Mouse (Mus musculus): ENCODE measurements around the gene Siah2. TPM values are rescaled to one million over a fixed set of nuclear protein-coding genes. Genes with fewer than 3 reads are reported as not detected.

Siah2 gene
- polyA plus RNA-seq, 1 experiment from 2014 or later = 10.9 TPM

DNA sequence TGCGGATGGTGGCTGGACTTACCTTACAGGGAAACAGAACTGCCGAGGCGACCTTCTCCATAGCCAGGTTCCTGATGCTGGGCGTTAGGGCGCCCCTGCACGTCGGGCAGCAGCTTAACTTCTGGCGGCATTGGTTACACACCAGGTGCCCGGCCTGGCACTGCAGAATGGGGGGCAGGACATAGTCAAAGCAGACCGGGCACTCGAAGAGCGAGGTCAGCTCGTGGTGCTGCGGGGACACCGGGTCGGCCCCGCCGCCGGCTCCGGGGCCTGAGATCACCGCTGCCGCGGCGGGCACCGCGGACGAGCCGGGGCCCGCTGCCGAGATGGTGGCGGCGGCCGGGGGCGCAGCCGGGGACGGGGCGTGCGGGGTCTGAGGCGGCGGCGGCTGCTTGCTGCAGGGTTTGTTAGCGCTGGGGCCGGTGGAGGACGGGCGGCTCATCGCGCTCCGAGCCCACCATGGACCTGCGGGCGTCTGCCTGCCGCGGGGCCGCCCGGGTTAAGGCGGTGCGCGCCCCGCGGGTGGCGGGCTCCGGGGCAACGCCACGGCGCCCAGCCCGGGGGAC lies 743 bp downstream of the Siah2 start:
- Histone ChIP-seq H3K36me3 (no peaks in the 10 kb centered on the region), H3K9me3 (no peaks in the 10 kb centered on the region), H3K27ac (replicated peaks) (peak overlapping the region; percentile 94), H3K9ac (peak overlapping the region; percentile 87), H3K27me3 (0 out of 2 replicates have a peak, but pooled peaks cover 2% of the 10 kb centered on the region), H3K4me1 (replicated peaks) (peaks cover 28% of the 10 kb centered on the region), H3K4me2 (peak overlapping the region; percentile 79), H3K4me3 (peak overlapping the region; percentile 73)
- WGBS = under 1% methylated on average over 58 of the region's 65 CpGs
- ATAC-seq (ENCODE audit: low FRiP score, low read depth) = peak; percentile 10

DNA sequence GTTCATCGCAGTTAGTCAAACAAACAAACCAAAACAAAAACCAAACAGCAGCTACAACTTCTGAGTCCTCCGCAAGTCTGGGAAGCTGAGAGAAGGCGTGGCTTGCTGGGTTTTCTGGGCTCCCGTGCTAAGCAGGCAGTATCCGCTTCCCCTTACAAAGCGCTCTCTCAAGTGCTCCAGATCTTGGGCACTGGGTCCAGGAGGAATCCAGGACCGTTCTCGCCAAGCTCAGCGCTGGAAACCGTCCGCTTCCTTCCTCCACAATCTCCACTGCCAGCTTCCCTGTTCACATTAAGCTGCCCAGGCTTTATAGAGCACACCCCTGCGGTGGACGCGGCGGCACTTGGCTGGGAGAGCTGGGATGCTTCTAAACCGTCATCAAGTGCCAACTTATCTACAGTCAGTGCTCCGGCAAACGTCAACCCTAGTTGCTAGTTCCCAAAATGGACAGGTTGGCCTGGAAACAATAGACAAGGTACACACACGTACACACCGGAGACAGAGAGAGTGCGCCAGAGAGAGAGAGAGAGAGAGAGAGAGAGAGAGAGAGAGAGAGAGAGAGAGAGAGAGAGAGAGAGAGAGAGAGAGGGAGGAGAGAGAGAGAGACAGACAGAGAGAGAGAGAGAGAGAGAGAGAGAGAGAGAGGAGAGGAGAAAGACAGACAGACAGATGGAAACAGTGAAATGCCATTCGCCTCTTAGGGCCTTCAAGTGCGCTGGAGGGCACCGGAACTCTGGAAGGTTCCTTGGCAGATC lies 1.4 kb downstream of the Siah2 start:
- Histone ChIP-seq H3K27ac (replicated peaks) (peak overlapping the region; percentile 94), H3K27me3 (0 out of 2 replicates have a peak, but pooled peaks cover 2% of the 10 kb centered on the region), H3K9ac (peak overlapping the region; percentile 87), H3K36me3 (no peaks in the 10 kb centered on the region), H3K4me1 (replicated peaks) (peaks cover 28% of the 10 kb centered on the region), H3K4me3 (peak overlapping the region; percentile 73), H3K4me2 (peak overlapping the region; percentile 79), H3K9me3 (no peaks in the 10 kb centered on the region)
- under 1% methylated on average over 24 of the region's 24 CpGs for WGBS
- peak; percentile 45 for ATAC-seq (ENCODE audit: low FRiP score, low read depth)

DNA sequence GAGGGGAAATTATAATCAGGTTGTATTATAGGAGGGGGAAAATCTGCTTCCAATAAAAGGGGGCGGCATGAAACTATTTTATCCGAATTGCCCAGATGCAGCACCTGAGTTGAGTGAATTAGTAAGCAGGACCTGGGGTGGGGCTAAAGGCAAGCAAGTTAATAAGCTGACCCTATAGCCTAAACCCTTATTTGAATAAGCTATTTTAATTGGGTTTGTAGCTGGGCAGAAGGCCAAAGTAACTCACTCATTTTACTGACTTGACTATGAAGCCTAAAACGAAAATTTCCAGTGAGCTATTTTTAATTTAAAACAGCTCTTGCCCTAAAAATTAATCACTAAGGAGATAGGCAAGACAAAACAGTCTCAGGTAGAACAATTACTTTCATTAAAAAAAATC lies 2.5 kb downstream of the Siah2 start:
- H3K4me1 ChIP-seq (replicated peaks) = peaks cover 28% of the 10 kb centered on the region
- H3K4me2 ChIP-seq = peak overlapping the region; percentile 79
- no peak overlapping the region for H3K27ac ChIP-seq (replicated peaks)
- WGBS = 40% methylated on average over 3 of the region's 3 CpGs
- H3K9ac ChIP-seq = 0 out of 2 replicates have a peak overlapping the region, but pooled peaks have one; percentile 46
- H3K4me3 ChIP-seq = peak overlapping the region; percentile 73
- H3K27me3 ChIP-seq = 0 out of 2 replicates have a peak, but pooled peaks cover 2% of the 10 kb centered on the region
- H3K36me3 ChIP-seq = no peaks in the 10 kb centered on the region
- ATAC-seq (ENCODE audit: low FRiP score, low read depth) = no peak
- no peaks in the 10 kb centered on the region for H3K9me3 ChIP-seq

DNA sequence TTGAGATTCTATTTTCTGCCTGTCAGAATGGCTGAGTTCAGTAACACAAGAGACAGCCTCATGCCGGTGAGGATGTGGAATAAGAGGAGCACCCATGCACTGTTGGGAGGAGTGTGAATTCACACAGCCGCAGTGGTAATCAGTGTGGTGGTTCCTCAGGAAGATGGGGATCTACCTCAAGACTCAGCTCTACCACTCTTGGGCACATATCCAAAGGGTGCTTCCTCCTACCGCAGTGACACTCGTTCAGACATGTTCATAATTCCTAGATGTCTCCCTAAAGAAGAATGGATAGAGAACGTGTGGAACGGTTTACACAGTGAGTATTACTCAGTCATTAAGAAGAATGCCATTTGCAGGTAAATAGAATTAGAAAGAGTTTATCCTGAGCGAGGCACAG lies 3.1 kb downstream of the Siah2 start:
- H3K9me3 ChIP-seq = no peaks in the 10 kb centered on the region
- no peak for ATAC-seq (ENCODE audit: low FRiP score, low read depth)
- H3K27me3 ChIP-seq = 0 out of 2 replicates have a peak, but pooled peaks cover 2% of the 10 kb centered on the region
- peak overlapping the region; percentile 73; the same call in 1 of the 2 replicates for H3K4me3 ChIP-seq
- H3K9ac ChIP-seq = 0 out of 2 replicates have a peak overlapping the region, but pooled peaks have one; percentile 20
- H3K4me2 ChIP-seq = peak overlapping the region; percentile 79
- H3K4me1 ChIP-seq (replicated peaks) = peaks cover 28% of the 10 kb centered on the region
- no peak overlapping the region for H3K27ac ChIP-seq (replicated peaks)
- no peaks in the 10 kb centered on the region for H3K36me3 ChIP-seq
- 81% methylated on average over 7 of the region's 7 CpGs for WGBS

DNA sequence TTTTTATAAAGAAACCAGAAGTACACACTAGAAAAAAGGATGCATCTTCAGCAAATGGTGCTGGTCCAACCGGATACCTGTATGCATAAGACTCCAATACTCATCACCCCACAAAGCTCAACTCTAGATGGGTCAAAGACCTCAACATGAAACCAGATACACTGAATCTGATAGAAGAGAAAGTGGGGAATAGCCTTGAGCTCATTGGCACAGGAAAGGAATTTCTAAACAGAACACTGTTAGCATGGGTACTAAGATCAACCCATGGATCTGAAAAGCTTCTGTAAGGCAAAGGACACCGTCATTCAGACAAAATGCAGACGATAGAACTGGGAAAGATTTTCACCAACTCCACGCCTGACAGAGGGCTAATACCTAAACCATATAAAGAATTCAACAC lies 3.6 kb downstream of the Siah2 start:
- H3K9ac ChIP-seq = no peak overlapping the region
- no peak overlapping the region for H3K27ac ChIP-seq (replicated peaks)
- peaks cover 28% of the 10 kb centered on the region for H3K4me1 ChIP-seq (replicated peaks)
- no peak overlapping the region for H3K4me3 ChIP-seq
- H3K36me3 ChIP-seq = no peaks in the 10 kb centered on the region
- ATAC-seq (ENCODE audit: low FRiP score, low read depth) = no peak
- no peak overlapping the region for H3K4me2 ChIP-seq
- no peaks in the 10 kb centered on the region for H3K27me3 ChIP-seq
- WGBS = 90% methylated on average over 4 of the region's 4 CpGs
- no peaks in the 10 kb centered on the region for H3K9me3 ChIP-seq

DNA sequence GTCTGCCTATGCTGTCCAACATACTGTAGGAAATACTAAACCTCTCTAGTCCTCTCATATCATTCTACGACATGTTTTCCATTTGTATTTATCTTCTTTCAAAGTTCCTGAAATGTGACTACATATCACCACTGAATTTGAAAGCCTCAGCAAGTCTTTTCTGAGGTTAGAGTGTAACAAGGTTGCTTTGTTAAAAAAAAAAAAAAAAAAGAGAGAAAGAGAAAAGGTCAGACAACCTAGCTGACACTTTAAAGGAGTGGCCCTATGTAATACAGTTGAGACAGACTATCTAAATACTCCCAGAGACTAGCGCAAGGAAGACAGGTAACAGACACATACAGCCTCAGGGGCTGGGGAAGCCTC lies 5.3 kb downstream of the Siah2 start:
- no peak for ATAC-seq (ENCODE audit: low FRiP score, low read depth)
- peaks cover 34% of the 10 kb centered on the region for H3K4me1 ChIP-seq (replicated peaks)
- H3K4me3 ChIP-seq = no peak overlapping the region
- H3K4me2 ChIP-seq = no peak overlapping the region
- H3K9ac ChIP-seq = no peak overlapping the region
- H3K9me3 ChIP-seq = no peaks in the 10 kb centered on the region
- H3K36me3 ChIP-seq = no peaks in the 10 kb centered on the region
- 91% methylated on average over 2 of the region's 2 CpGs for whole genome bisulfite sequencing
- H3K27ac ChIP-seq (replicated peaks) = no peak overlapping the region
- H3K27me3 ChIP-seq = no peaks in the 10 kb centered on the region

DNA sequence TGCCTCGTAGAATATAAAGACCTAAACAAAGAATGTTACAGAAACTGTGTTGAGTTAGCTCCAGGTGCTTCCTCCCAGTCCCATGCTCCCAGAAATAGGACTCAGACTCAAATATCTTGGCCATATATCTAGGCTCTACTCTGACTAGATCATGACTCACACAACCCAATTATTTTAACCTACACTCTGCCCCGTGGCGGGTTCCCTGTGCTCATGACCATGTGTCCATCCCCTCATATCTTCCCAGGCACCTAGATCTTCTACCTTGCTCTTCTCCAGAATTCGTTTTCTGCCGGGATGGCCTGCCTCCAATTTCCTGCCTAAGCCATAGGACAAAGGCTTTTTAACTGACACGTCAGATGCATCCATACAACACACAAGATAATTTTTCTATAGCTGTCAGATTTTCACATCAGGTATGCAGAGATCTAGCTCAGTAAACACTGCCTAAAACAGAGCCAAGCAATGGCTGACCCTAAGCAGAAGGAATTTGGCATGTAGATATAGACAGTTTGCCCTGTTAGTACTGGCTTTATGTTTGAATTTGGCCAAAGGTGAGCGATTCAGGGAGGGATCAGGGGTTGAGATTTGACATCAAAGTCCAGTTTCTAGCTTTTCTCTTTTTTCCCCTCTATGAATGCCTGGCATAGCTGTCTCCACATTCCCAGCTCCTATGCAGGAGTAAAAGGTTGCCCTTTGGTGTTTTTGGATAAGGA lies 5.8 kb downstream of the Siah2 start:
- 88% methylated on average over 7 of the region's 7 CpGs for WGBS
- no peak for ATAC-seq (ENCODE audit: low FRiP score, low read depth)
- H3K9ac ChIP-seq = no peak overlapping the region
- no peaks in the 10 kb centered on the region for H3K36me3 ChIP-seq
- H3K4me1 ChIP-seq (replicated peaks) = peaks cover 34% of the 10 kb centered on the region
- no peaks in the 10 kb centered on the region for H3K27me3 ChIP-seq
- no peak overlapping the region for H3K4me2 ChIP-seq
- no peaks in the 10 kb centered on the region for H3K9me3 ChIP-seq
- H3K27ac ChIP-seq (replicated peaks) = no peak overlapping the region
- H3K4me3 ChIP-seq = no peak overlapping the region

DNA sequence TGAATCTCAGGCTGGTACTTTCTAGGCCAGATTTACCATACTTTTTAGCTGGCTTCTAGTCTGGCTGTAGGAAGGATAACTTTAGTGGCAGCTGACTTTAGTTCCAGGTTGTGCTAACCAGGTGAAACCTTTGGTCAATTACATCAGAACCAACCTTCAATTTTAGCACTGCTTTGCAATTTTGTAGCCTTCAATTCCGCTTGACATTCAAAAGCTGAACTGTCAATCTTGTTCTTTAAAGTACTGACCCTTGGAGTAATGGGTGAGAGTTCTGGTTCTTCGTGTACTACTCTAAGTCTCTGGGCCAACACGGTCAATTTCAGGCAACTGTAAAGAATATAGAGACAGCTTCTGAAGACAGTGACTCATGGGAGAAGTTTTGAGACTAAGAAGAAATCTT lies 6.8 kb downstream of the Siah2 start:
- Histone ChIP-seq H3K36me3 (no peaks in the 10 kb centered on the region), H3K9me3 (no peaks in the 10 kb centered on the region), H3K4me2 (no peak overlapping the region), H3K27me3 (no peaks in the 10 kb centered on the region), H3K4me1 (replicated peaks) (peaks cover 41% of the 10 kb centered on the region), H3K9ac (no peak overlapping the region), H3K4me3 (no peak overlapping the region), H3K27ac (replicated peaks) (no peak overlapping the region)
- ATAC-seq (ENCODE audit: low FRiP score, low read depth) = no peak
- WGBS = 90% methylated on average over 3 of the region's 3 CpGs

DNA sequence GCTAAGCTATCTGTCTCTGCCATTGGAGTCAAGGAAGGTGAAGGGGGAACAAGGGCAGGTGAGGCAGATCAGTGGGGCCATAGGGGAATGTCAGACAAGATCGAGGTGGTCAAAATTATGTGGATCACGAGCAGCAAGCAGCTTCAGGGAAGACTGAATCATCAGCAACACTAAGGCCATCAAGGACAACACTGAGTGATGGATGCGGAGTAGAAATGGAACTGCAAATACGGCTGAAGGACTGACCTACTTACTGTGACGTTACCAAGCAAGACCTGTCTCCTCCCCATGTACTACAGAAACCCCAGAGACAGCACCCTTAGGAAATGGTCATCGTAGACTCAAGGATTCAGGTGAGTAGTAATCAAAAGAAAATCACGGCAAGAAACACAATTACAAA lies 8.9 kb downstream of the Siah2 start:
- no peak for ATAC-seq (ENCODE audit: low FRiP score, low read depth)

DNA sequence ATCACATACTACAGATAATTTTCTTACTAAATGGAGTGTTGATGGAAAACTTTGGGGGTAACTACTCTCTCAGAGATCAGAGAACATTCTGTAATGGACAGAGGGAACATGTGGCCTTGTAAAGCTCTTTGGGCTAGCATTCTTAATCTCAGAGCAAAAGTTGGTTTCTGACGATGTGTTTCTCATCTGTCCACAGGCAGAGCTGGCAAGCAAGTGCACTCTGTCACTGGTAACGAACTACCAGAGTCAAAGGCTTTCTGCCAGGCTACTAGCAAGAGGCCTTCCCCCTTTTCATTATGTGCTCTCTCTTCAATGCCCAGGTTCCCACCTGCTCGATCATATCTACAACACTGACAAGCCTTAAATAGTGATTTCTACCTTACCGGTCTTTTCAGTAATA lies 9.9 kb downstream of the Siah2 start:
- H3K4me1 ChIP-seq (replicated peaks) = peaks cover 45% of the 10 kb centered on the region
- no peak for ATAC-seq (ENCODE audit: low FRiP score, low read depth)
- no peak overlapping the region for H3K27ac ChIP-seq (replicated peaks)
- no peak overlapping the region for H3K9ac ChIP-seq
- H3K4me2 ChIP-seq = no peak overlapping the region
- no peaks in the 10 kb centered on the region for H3K36me3 ChIP-seq
- 72% methylated on average over 4 of the region's 4 CpGs for WGBS
- no peaks in the 10 kb centered on the region for H3K27me3 ChIP-seq
- H3K4me3 ChIP-seq = no peak overlapping the region
- H3K9me3 ChIP-seq = no peaks in the 10 kb centered on the region

More for the DNA sequence above, 8.9 kb downstream of the Siah2 start:
- Histone ChIP-seq H3K4me3 (no peak overlapping the region), H3K27ac (replicated peaks) (no peak overlapping the region), H3K4me1 (replicated peaks) (peaks cover 37% of the 10 kb centered on the region), H3K27me3 (no peaks in the 10 kb centered on the region), H3K9me3 (no peaks in the 10 kb centered on the region), H3K9ac (no peak overlapping the region), H3K4me2 (no peak overlapping the region), H3K36me3 (no peaks in the 10 kb centered on the region)
- 92% methylated on average over 7 of the region's 7 CpGs for WGBS

DNA sequence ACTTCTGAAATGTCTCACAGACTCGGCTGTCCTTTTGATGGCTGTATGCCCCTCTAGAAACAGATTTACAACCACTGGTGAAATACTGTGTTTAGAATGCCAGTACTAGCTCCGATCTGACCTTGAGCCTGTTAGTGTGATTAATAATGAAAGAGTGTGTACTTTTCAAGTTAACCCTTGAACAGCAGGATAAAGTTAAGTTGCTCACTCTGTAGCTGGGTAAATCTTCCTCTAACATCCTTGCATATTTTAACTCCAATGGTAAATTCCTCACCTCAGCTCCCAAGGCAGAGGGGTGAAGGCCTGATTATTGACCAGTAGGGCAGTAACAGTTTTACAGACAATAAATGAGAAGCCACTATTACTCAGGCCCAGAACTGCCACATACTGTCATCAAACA lies 10.4 kb downstream of the Siah2 start:
- Histone ChIP-seq H3K4me3 (no peak overlapping the region), H3K4me2 (no peak overlapping the region), H3K36me3 (no peaks in the 10 kb centered on the region), H3K27me3 (no peaks in the 10 kb centered on the region), H3K4me1 (replicated peaks) (peaks cover 46% of the 10 kb centered on the region), H3K9ac (no peak overlapping the region), H3K27ac (replicated peaks) (no peak overlapping the region), H3K9me3 (no peaks in the 10 kb centered on the region)
- ATAC-seq (ENCODE audit: low FRiP score, low read depth) = no peak
- WGBS = 46% methylated on average over 2 of the region's 2 CpGs

DNA sequence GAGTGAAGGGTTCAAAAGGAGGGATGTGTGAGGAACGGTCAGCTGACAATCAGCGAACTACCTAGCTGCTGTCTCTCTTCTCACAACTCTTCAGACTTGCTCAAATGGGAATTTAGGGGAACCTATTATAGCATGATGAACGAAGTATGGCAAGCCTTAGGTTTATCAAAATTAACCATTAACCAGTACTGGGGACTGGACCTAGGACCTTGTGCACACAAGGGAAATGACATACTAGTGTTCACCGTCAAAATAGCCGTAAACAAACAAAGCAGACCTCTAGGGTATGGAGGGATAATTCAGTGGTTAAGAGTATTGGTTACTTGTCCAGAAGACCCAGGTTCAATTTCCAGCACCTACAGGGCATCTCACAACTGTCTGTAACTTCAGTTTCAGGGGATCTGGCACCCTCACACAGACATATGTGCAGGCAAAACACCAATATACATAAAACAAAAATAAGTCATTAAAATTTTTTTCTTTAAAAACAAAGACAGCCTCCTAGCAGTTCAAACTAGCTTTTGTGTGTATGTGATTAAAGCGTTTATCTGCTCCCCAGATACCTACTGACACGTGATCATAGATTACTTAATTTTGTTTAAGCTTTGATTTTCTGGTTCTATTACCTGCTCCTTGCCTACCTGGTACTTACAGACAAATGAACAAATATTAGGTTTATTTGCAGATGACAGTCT lies 11.1 kb downstream of the Siah2 start:
- Histone ChIP-seq H3K4me1 (replicated peaks) (peaks cover 46% of the 10 kb centered on the region), H3K9me3 (no peaks in the 10 kb centered on the region), H3K27ac (replicated peaks) (no peak overlapping the region), H3K9ac (no peak overlapping the region), H3K4me2 (no peak overlapping the region), H3K4me3 (no peak overlapping the region), H3K36me3 (no peaks in the 10 kb centered on the region), H3K27me3 (no peaks in the 10 kb centered on the region)
- ATAC-seq (ENCODE audit: low FRiP score, low read depth) = no peak
- WGBS = 88% methylated on average over 7 of the region's 7 CpGs

Measured in hindbrain, embryonic 15.5 days (tissue).